Mouse (Mus musculus): ENCODE measurements around the gene Slc25a1. TPM values are rescaled to one million over a fixed set of nuclear protein-coding genes. Genes with fewer than 3 reads are reported as not detected.

Slc25a1 gene
- polyA plus RNA-seq, 1 experiment, result 76.5 TPM

DNA sequence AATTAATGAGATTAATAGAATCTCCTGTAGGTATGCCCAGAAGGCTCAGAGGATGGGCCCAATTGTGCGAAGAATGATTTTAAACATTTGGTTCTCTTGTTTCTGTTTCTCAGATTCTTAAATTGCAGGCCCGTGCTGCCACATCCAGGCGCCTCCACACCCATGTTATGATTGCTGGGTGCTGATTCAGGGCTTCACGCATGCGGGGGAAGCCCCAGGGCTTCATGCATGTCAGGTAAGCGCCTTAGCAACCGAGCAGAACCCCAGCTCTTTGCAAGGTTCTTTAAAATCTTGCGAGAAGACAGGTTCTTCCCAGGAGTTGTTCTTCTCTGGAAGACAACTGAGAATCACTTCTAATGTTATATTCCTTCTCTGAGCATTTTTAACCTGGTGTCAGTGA, 15.4 kb upstream of the Slc25a1 start:
- Histone ChIP-seq H3K27ac (ENCODE audit: insufficient read depth, low read length) (no peak overlapping the region), H3K4me3 (replicated peaks; ENCODE audit: insufficient read depth, low read depth, low read length) (no peak overlapping the region), H3K27me3 (ENCODE audit: control insufficient read depth, insufficient read depth, low read length) (no peaks in the 10 kb centered on the region), H3K4me1 (ENCODE audit: control insufficient read depth, insufficient read depth, low read length) (no peaks in the 10 kb centered on the region)
- TF ChIP-seq CTCF (IDR thresholded peaks at IDR 0.05; ENCODE audit: borderline replicate concordance, insufficient read depth, low read depth, low read length) (no peak), POLR2A (IDR thresholded peaks at IDR 0.05; ENCODE audit: borderline replicate concordance, insufficient read depth, low read length) (no peak)
- 75% methylated on average over 8 of the region's 8 CpGs for WGBS
- no peak for DNase-seq

- no peak for TF ChIP-seq CTCF (IDR thresholded peaks at IDR 0.05; ENCODE audit: borderline replicate concordance, insufficient read depth, low read depth, low read length)
- no peak for TF ChIP-seq POLR2A (IDR thresholded peaks at IDR 0.05; ENCODE audit: borderline replicate concordance, insufficient read depth, low read length)
- Histone ChIP-seq H3K4me3 (replicated peaks; ENCODE audit: insufficient read depth, low read depth, low read length) (no peak overlapping the region), H3K27me3 (ENCODE audit: control insufficient read depth, insufficient read depth, low read length) (no peaks in the 10 kb centered on the region), H3K27ac (ENCODE audit: insufficient read depth, low read length) (no peak overlapping the region), H3K4me1 (ENCODE audit: control insufficient read depth, insufficient read depth, low read length) (no peaks in the 10 kb centered on the region)
- DNase-seq, result peak in 1 of 2 experiments; percentile 20
- 21% methylated on average over 9 of the region's 9 CpGs for WGBS
These were observed 11.3 kb upstream of the Slc25a1 start for GRCm38 (mm10) chr16:17939255-17939751.

- H3K4me1 ChIP-seq (ENCODE audit: control insufficient read depth, insufficient read depth, low read length), result no peaks in the 10 kb centered on the region
- H3K27me3 ChIP-seq (ENCODE audit: control insufficient read depth, insufficient read depth, low read length), result no peaks in the 10 kb centered on the region
- DNase-seq, result peak; percentile 75 to 77
- 6% methylated on average over 7 of the region's 7 CpGs for WGBS
- TF ChIP-seq CTCF (IDR thresholded peaks at IDR 0.05; ENCODE audit: borderline replicate concordance, insufficient read depth, low read depth, low read length) (peak; percentile 80), POLR2A (IDR thresholded peaks at IDR 0.05; ENCODE audit: borderline replicate concordance, insufficient read depth, low read length) (no peak)
- H3K27ac ChIP-seq (ENCODE audit: insufficient read depth, low read length), result no peak overlapping the region
- H3K4me3 ChIP-seq (replicated peaks; ENCODE audit: insufficient read depth, low read depth, low read length), result no peak overlapping the region
These were observed 10.8 kb upstream of the Slc25a1 start for GRCm38 (mm10) chr16:17938821-17939220.

DNA sequence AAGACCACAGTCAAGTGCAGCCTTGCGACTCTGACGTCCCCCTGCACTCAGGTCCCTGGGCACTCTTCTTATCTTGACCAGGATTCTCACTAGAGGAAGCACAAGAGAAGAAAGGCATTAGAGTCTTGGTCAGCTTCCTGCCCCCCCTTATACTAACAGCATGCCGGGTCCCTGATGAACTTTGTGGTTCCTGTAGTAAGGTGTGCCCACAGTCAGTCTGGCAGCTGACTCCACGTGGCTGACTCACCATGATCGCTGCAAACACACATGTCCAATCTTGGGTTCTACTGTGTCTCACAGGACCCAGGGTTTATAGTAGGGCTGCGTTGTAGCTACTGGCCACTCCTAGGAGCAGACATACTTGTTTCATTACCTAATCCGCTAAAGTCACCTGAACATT, 10.2 kb upstream of the Slc25a1 start:
- Histone ChIP-seq H3K27ac (ENCODE audit: insufficient read depth, low read length) (no peak overlapping the region), H3K4me3 (replicated peaks; ENCODE audit: insufficient read depth, low read depth, low read length) (no peak overlapping the region), H3K27me3 (ENCODE audit: control insufficient read depth, insufficient read depth, low read length) (no peaks in the 10 kb centered on the region), H3K4me1 (ENCODE audit: control insufficient read depth, insufficient read depth, low read length) (no peaks in the 10 kb centered on the region)
- 85% methylated on average over 7 of the region's 7 CpGs for WGBS
- no peak for TF ChIP-seq CTCF (IDR thresholded peaks at IDR 0.05; ENCODE audit: borderline replicate concordance, insufficient read depth, low read depth, low read length)
- no peak for TF ChIP-seq POLR2A (IDR thresholded peaks at IDR 0.05; ENCODE audit: borderline replicate concordance, insufficient read depth, low read length)
- no peak for DNase-seq

- Histone ChIP-seq H3K4me3 (replicated peaks; ENCODE audit: insufficient read depth, low read depth, low read length) (no peak overlapping the region), H3K4me1 (ENCODE audit: control insufficient read depth, insufficient read depth, low read length) (no peaks in the 10 kb centered on the region), H3K27ac (ENCODE audit: insufficient read depth, low read length) (no peak overlapping the region), H3K27me3 (ENCODE audit: control insufficient read depth, insufficient read depth, low read length) (no peaks in the 10 kb centered on the region)
- DNase-seq, result no peak
- 76% methylated on average over 10 of the region's 10 CpGs for WGBS
- TF ChIP-seq CTCF (IDR thresholded peaks at IDR 0.05; ENCODE audit: borderline replicate concordance, insufficient read depth, low read depth, low read length) (no peak), POLR2A (IDR thresholded peaks at IDR 0.05; ENCODE audit: borderline replicate concordance, insufficient read depth, low read length) (no peak)
These were observed 8.8 kb upstream of the Slc25a1 start for GRCm38 (mm10) chr16:17936776-17937175.

DNA sequence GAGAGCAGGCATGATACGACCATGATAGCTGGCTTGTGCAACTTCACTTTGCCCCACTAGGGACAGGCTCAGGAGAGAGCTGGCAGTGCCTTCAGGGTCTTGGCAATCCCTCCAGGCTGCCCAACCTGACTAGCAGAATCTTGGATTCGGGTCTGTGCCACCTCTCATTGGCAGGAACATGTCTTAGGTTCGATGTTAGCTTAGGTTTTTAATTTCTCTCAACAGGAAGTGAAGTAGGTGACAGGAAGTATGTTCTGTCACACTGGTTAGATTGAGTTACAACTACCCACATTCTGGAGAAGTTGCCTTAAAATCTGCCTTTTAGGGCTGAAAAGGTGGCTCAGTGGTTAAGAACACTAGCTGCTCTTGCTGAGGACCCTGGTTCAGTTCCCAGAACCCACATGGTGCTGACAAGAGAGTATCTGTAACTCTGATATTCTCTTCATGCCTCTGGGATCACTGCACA, 6.5 kb upstream of the Slc25a1 start:
- no peak for DNase-seq
- no peaks in the 10 kb centered on the region for H3K27me3 ChIP-seq (ENCODE audit: control insufficient read depth, insufficient read depth, low read length)
- H3K4me3 ChIP-seq (replicated peaks; ENCODE audit: insufficient read depth, low read depth, low read length), result no peak overlapping the region
- no peak for TF ChIP-seq POLR2A (IDR thresholded peaks at IDR 0.05; ENCODE audit: borderline replicate concordance, insufficient read depth, low read length)
- no peak for TF ChIP-seq CTCF (IDR thresholded peaks at IDR 0.05; ENCODE audit: borderline replicate concordance, insufficient read depth, low read depth, low read length)
- H3K4me1 ChIP-seq (ENCODE audit: control insufficient read depth, insufficient read depth, low read length), result no peaks in the 10 kb centered on the region
- 9% methylated on average over 3 of the region's 3 CpGs for WGBS
- H3K27ac ChIP-seq (ENCODE audit: insufficient read depth, low read length), result no peak overlapping the region

DNA sequence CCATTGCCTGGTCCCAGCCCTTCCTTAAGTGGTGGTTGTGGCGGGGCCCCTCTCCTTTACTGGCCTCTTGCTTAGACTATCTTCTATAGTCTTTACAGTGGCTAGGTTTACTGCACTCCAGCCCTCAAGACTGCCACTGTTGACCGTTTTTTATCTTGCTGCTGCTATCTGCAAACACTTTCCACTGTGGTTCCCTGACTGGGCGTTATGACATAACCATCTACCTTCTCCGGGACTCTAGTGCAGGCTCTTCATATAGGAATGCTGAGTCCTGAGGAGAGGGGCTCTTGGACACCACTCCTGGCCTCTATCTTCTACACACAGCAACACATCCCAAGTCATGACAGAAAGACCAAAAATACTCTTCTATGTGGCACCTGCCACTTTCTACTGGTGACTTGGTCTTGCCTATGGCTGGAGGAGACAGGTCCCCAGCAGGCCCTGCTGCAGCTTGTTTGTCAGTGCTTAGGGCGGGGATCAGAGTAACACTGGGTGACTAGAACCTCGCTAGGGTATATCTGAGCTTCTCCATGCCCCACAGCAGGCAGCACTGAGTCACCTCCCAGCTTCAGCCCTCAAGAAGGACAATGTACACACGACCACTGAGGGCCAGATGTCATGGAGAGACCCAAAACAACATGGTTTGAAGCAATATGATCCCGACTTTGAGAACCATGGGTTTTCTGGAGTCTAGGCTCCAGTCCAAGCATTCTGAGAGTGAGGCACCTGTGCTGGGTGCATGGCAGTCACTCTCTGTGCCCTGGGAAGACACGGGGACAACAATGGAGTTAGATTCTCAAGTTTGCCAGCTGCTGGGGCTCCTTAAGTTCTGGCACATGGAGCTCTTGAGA, 5.8 kb upstream of the Slc25a1 start:
- Histone ChIP-seq H3K4me1 (ENCODE audit: control insufficient read depth, insufficient read depth, low read length) (no peaks in the 10 kb centered on the region), H3K27ac (ENCODE audit: insufficient read depth, low read length) (no peak overlapping the region), H3K4me3 (replicated peaks; ENCODE audit: insufficient read depth, low read depth, low read length) (no peak overlapping the region), H3K27me3 (ENCODE audit: control insufficient read depth, insufficient read depth, low read length) (no peaks in the 10 kb centered on the region)
- WGBS, result 62% methylated on average over 9 of the region's 9 CpGs
- TF ChIP-seq POLR2A (IDR thresholded peaks at IDR 0.05; ENCODE audit: borderline replicate concordance, insufficient read depth, low read length) (no peak), CTCF (IDR thresholded peaks at IDR 0.05; ENCODE audit: borderline replicate concordance, insufficient read depth, low read depth, low read length) (no peak)
- DNase-seq, result no peak
